Mouse (Mus musculus) forebrain, postnatal 0 days (tissue): ENCODE data around the gene Fgf12. TPM values are rescaled to one million over a fixed set of nuclear protein-coding genes. Genes with fewer than 3 reads are reported as not detected.

Source experiments
- ATAC-seq: fragments of 200-750 bp; cut with Nextera tagmentation; 2 replicates; pipeline ENCODE4 v1.8.0; 2017; ENCODE audit warnings: mild to moderate bottlenecking, moderate library complexity
- DNase-seq: peaks from one replicate; pipeline ENCODE4 v3.0.0-alpha.2; 2015
- H3K27ac ChIP-seq: fragments of 300-500 bp; sonication (generic); 2 replicates; pipeline ENCODE4 v1.5.1; 2014; ENCODE audit warnings: low read depth, mild to moderate bottlenecking, antibody characterized with exemption, low read length, moderate library complexity, mixed read lengths
- H3K27me3 ChIP-seq: fragments of 300-500 bp; sonication (generic); 2 replicates; pipeline ENCODE4 v1.6.1; 2014; ENCODE audit warnings: mild to moderate bottlenecking, low read length, mixed read lengths; ENCODE audit not compliant: insufficient read depth
- H3K36me3 ChIP-seq: fragments of 300-500 bp; sonication (generic); 2 replicates; pipeline ENCODE4 v1.6.1; 2014; ENCODE audit warnings: mild to moderate bottlenecking, moderate library complexity; ENCODE audit not compliant: insufficient read depth
- H3K4me1 ChIP-seq: fragments of 300-500 bp; sonication (generic); 2 replicates; pipeline ENCODE4 v1.6.1; 2014; ENCODE audit warnings: antibody characterized with exemption; ENCODE audit not compliant: insufficient read depth
- H3K4me2 ChIP-seq: fragments of 300-500 bp; sonication (generic); 2 replicates; pipeline ENCODE4 v1.6.1; 2014; ENCODE audit warnings: low read depth, mild to moderate bottlenecking, moderate library complexity
- H3K4me3 ChIP-seq: fragments of 300-500 bp; sonication (generic); 2 replicates; pipeline ENCODE4 v1.5.1; 2014; ENCODE audit warnings: low read depth, low read length, mixed read lengths
- H3K9ac ChIP-seq: fragments of 300-500 bp; sonication (generic); 2 replicates; pipeline ENCODE4 v1.6.1; 2014; ENCODE audit warnings: mild to moderate bottlenecking
- H3K9me3 ChIP-seq: fragments of 300-500 bp; sonication (generic); 2 replicates; pipeline ENCODE4 v1.6.1; 2016; ENCODE audit warnings: low read length
- CTCF ChIP-seq: sonication (generic); IDR thresholded peaks from 2 replicates; pipeline ENCODE4 v1.5.1; 2016; ENCODE audit warnings: antibody characterized with exemption, control low read depth, low read depth
- WGBS: fragments of 180-500 bp; shearing (Covaris S2); extraction: QIAGEN DNeasy Blood & Tissue Kit; methylation state at CpG from one replicate; pipeline ENCODE4 v1.1.7; 2014; 5-methylcytosine and 5-hydroxymethylcytosine counted together
- polyA plus RNA-seq: library from polyadenylated mRNA; unstranded; fragments of >200 nt; fragmentation: Nextera tagmentation; extraction: Ambion mirVana; gene quantifications from 2 replicates; pipeline ENCODE4 v1.2.1, GENCODE M21; 2015
- total RNA-seq: library from RNA; depleted of rRNA; stranded (reverse); fragments of >200 nt; gene quantifications from 2 replicates; pipeline ENCODE4 v1.2.3, GENCODE M21; 2014

The Fgf12 gene
- total and polyA plus RNA-seq, 2 experiments from 2014 or later, result 50.1 to 57.4 TPM

DNA sequence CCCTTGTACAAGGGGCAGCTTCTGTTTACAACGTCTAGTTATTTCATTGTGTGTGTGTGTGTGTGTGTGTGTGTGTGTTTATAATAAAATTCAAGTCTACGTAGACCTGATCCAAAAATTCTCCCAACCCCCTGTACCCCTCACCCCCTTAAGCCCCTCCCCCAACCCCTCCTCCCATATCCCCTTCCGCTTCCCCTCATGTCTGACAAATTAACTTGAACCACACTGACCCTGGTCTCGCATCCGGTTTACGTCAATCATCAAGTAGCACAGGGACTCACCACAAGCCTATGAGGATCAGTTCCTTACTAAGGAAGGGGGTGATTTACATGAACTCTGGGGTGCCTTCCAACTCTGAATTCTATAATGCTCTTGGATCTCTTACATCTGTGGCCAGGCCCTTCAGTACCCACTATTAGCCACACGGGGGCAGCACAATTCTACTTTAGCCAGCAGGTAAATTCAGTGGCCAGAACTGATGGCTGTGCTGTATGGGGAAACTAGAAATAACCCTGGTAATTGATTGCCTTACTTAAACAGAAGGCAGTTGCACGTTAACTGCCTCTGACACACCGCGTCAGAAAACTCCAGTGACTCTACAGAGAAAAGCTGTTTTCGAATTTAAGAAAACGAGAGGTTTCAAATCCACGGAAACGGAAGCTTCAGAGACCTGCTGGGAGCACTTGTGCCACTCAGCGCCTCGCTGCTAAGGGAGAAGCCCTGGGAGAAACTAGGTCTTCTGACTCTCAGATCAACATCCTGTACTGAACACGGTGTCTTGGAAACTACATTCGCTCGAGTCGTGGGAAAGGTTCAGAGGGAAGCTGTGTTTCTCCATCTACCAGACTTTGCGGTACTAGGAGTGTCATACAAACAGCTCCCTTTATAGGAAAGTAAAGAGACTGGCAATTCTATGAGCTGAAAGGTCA, 235.0 kb downstream of the Fgf12 start:
- H3K9me3 ChIP-seq, result no peaks in the 10 kb centered on the region
- peak; percentile 88 for TF ChIP-seq CTCF
- ATAC-seq, result peak; percentile 86
- H3K9ac ChIP-seq, result no peak overlapping the region
- no peaks in the 10 kb centered on the region for H3K4me1 ChIP-seq
- H3K27me3 ChIP-seq, result no peaks in the 10 kb centered on the region
- WGBS, result 36% methylated on average over 21 of the region's 21 CpGs
- peak; percentile 85 for DNase-seq
- no peaks in the 10 kb centered on the region for H3K36me3 ChIP-seq
- H3K4me2 ChIP-seq, result peak overlapping the region; percentile 39
- no peak overlapping the region for H3K27ac ChIP-seq
- H3K4me3 ChIP-seq, result peak overlapping the region; percentile 16

DNA sequence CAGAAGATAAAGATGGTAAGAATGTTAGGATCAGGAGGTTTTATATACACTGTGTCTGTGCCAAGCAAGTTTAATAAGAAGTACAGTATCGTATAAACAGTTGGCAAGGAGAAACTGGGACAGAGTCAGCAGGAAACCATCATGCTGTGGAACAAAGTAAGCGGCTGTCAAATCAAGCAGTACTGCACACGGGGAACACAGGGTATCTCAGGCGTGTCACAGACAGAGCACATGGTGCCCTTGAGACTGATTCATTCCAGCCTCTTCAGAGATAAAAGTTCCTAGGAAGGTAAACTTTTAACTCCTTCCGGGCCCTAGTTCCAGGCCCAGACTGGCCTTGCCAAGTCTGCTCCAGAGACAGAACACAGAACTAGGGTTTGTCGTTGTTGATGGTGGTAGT, 240.4 kb downstream of the Fgf12 start:
- Histone ChIP-seq H3K9ac (no peak overlapping the region), H3K27ac (no peak overlapping the region), H3K4me3 (no peak overlapping the region), H3K4me2 (no peak overlapping the region), H3K36me3 (no peaks in the 10 kb centered on the region), H3K4me1 (no peaks in the 10 kb centered on the region), H3K27me3 (no peaks in the 10 kb centered on the region), H3K9me3 (no peaks in the 10 kb centered on the region)
- no peak for DNase-seq
- WGBS, result 62% methylated on average over 6 of the region's 6 CpGs
- no peak for TF ChIP-seq CTCF
- peak; percentile 45; the same call in 1 of the 2 replicates for ATAC-seq

DNA sequence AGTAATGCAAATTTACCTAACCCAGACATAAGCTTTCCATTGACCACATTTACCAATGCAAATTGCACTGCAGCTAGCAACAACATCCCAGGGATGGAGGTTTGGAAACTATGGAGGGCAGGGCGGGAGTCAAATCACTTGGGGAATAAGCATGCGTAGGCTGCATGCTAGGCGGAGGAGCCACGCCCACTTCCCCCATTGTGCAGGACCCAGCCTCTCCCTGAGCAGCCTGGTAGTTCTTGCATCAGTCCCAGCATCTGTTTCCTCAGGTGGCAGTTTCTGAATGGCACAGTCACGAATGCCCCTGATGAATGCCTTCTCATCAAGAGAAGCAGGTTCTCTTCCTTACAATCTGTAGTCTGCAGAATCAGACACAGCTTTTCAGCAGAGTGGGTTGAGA, 241.5 kb downstream of the Fgf12 start:
- no peak for DNase-seq
- Histone ChIP-seq H3K36me3 (no peaks in the 10 kb centered on the region), H3K9ac (no peak overlapping the region), H3K4me2 (no peak overlapping the region), H3K27ac (no peak overlapping the region), H3K27me3 (no peaks in the 10 kb centered on the region), H3K4me1 (no peaks in the 10 kb centered on the region), H3K9me3 (no peaks in the 10 kb centered on the region), H3K4me3 (no peak overlapping the region)
- 30% methylated on average over 5 of the region's 5 CpGs for WGBS
- TF ChIP-seq CTCF, result no peak
- peak; percentile 29; the same call in 1 of the 2 replicates for ATAC-seq

DNA sequence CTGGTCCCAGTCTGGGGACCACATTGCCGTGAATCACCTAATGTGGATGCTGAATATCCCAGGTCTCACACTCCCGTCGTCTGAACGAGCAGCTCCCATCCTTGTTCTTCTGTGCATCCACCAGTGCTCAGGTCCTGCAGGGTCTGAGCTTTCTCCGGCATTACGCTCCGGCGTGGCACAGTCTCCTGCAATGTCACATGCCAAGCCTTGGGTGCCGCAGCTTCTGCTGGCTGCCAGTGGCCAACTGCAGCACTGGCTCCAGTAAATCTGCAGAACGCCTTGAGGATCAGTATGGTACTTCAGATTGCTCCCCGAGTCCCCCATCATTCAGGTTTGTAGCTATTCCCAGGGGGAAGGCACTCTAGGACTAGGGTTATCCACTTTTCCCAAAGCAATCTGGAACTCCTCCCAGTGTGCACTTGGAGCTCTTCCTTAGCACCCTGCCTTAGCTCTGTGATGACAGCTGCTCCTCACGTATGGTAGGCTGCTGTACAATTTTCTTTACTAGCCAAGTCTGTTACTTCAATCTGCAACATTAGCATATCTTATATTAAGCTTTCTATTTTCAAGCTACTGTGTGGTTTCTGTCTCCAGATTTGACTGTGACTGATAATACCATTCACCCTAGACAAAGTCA, 254.8 kb downstream of the Fgf12 start:
- H3K9me3 ChIP-seq, result 0 out of 2 replicates have a peak, but pooled peaks cover 3% of the 10 kb centered on the region
- TF ChIP-seq CTCF, result no peak
- no peaks in the 10 kb centered on the region for H3K36me3 ChIP-seq
- no peak overlapping the region for H3K9ac ChIP-seq
- ATAC-seq (peak; percentile 94), DNase-seq (peak; percentile 80)
- no peaks in the 10 kb centered on the region for H3K27me3 ChIP-seq
- no peak overlapping the region for H3K4me3 ChIP-seq
- H3K4me1 ChIP-seq, result no peaks in the 10 kb centered on the region
- 60% methylated on average over 12 of the region's 12 CpGs for WGBS
- H3K27ac ChIP-seq, result 0 out of 2 replicates have a peak overlapping the region, but pooled peaks have one; percentile 9
- no peak overlapping the region for H3K4me2 ChIP-seq

DNA sequence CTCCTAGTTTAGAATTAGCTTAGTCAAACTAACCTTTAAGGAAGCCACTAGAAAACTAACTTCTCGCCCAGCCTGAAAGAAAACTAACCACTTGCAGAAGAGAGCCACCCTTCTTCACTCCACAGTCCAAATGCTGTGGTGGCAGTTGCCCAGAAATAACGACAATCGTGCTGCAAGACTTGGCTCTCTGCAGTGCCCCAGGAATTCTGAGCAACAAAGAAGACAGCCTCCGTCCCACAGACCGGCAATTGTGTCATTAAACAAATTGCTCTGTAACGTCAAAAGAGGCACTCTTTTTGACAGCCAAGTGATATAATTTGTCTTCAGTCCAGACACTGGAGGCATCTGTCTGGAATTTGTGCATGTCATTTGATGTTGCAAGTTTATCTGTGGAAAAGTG, 261.2 kb downstream of the Fgf12 start:
- H3K4me2 ChIP-seq, result no peak overlapping the region; the same call in 1 of the 2 replicates
- no peaks in the 10 kb centered on the region for H3K27me3 ChIP-seq
- WGBS, result 8% methylated on average over 6 of the region's 6 CpGs
- DNase-seq (peak; percentile 46), ATAC-seq (peak; percentile 42; the same call in 1 of the 2 replicates)
- 0 out of 2 replicates have a peak, but pooled peaks cover 3% of the 10 kb centered on the region for H3K9me3 ChIP-seq
- TF ChIP-seq CTCF, result no peak
- H3K36me3 ChIP-seq, result no peaks in the 10 kb centered on the region
- peaks cover 4% of the 10 kb centered on the region; the same call in 1 of the 2 replicates for H3K4me1 ChIP-seq
- H3K27ac ChIP-seq, result no peak overlapping the region
- no peak overlapping the region for H3K4me3 ChIP-seq
- H3K9ac ChIP-seq, result no peak overlapping the region

DNA sequence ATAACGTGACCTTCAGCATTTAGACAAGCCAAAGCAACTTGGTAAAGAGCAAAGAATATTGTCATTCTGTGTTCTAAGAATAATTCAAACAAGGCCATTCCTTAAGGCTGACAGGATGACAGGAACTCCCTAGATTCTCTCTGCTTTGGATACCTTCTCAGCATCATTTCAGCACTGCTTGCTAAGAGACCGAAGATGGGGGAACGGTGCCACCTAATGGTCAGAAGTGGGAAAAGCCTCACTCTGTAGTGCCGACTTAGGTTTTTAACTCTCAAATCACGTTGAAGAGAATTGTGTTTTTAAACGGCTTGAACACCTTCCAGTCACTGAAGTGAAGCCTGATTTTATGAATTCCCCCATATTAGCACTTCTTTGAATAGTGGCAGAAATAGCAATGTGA, 262.4 kb downstream of the Fgf12 start:
- DNase-seq (peak; percentile 94), ATAC-seq (peak; percentile 97)
- no peaks in the 10 kb centered on the region for H3K36me3 ChIP-seq
- WGBS, result 3% methylated on average over 6 of the region's 6 CpGs
- no peak overlapping the region for H3K9ac ChIP-seq
- H3K27ac ChIP-seq, result no peak overlapping the region
- peaks cover 4% of the 10 kb centered on the region; the same call in 1 of the 2 replicates for H3K4me1 ChIP-seq
- TF ChIP-seq CTCF, result peak; percentile 96
- H3K27me3 ChIP-seq, result no peaks in the 10 kb centered on the region
- H3K4me3 ChIP-seq, result no peak overlapping the region
- H3K9me3 ChIP-seq, result 0 out of 2 replicates have a peak, but pooled peaks cover 3% of the 10 kb centered on the region
- no peak overlapping the region for H3K4me2 ChIP-seq
